Mouse (Mus musculus) myocyte (in vitro differentiated cells): ENCODE data around the gene Pate2. TPM values are rescaled to one million over a fixed set of nuclear protein-coding genes. Genes with fewer than 3 reads are reported as not detected.

Experiments used
- H3K27me3 ChIP-seq: one replicate; pipeline ENCODE4 v1.6.1; 2011; ENCODE audit not compliant: control insufficient read depth, insufficient read depth, insufficient read length
- H3K36me3 ChIP-seq: one replicate; pipeline ENCODE4 v1.6.1; 2011; ENCODE audit not compliant: control insufficient read depth, insufficient read depth
- H3K4me2 ChIP-seq: one replicate; pipeline ENCODE4 v1.6.1; 2011; ENCODE audit warnings: low read depth, control low read depth
- H3K4me3 ChIP-seq: one replicate; pipeline ENCODE4 v1.5.1; 2011; ENCODE audit warnings: mild to moderate bottlenecking, control low read depth, moderate library complexity
- H3K79me2 ChIP-seq: one replicate; pipeline ENCODE4 v1.6.1; 2011; ENCODE audit not compliant: control insufficient read depth, insufficient read depth
- H3ac ChIP-seq: one replicate; pipeline ENCODE4 v1.6.1; 2011; ENCODE audit not compliant: control insufficient read depth, insufficient read length
- CEBPB ChIP-seq: IDR thresholded peaks from 2 replicates; pipeline ENCODE4 v1.6.1; 2011; ENCODE audit warnings: mild to moderate bottlenecking, moderate library complexity; ENCODE audit not compliant: poor library complexity, insufficient read depth, severe bottlenecking
- E2F4 ChIP-seq: IDR thresholded peaks from one replicate; pipeline ENCODE4 v1.6.1; 2011; ENCODE audit warnings: mild to moderate bottlenecking, control low read depth, moderate library complexity; ENCODE audit not compliant: insufficient read depth
- MAX ChIP-seq: IDR thresholded peaks from one replicate; pipeline ENCODE4 v1.6.1; 2011; ENCODE audit warnings: low read depth, mild to moderate bottlenecking, control low read depth
- MYOD1 ChIP-seq, 3 experiments: IDR thresholded peaks; one replicate each; pipeline ENCODE4 v1.6.1; 2011; ENCODE audit warnings: control low read depth in 2 of 3, low read depth in 2 of 3, mild to moderate bottlenecking in 2 of 3, moderate library complexity in 1 of 3; ENCODE audit not compliant: insufficient read length in 2 of 3, control insufficient read depth in 1 of 3
- MYOG ChIP-seq, 3 experiments: IDR thresholded peaks; one replicate each; pipeline ENCODE4 v1.6.1; 2011; ENCODE audit warnings: control low read depth in 2 of 3, low read depth in 2 of 3, mild to moderate bottlenecking in 2 of 3; ENCODE audit not compliant: insufficient read length in 2 of 3, control insufficient read depth in 1 of 3, insufficient read depth in 1 of 3
- POLR2A ChIP-seq: IDR thresholded peaks from one replicate; pipeline ENCODE4 v1.6.1; 2011; ENCODE audit warnings: low read depth, mild to moderate bottlenecking, control low read depth, moderate library complexity; ENCODE audit not compliant: insufficient read length
- POLR2AphosphoS2 ChIP-seq: IDR thresholded peaks from one replicate; pipeline ENCODE4 v1.6.1; 2011; ENCODE audit warnings: low read depth, control low read depth; ENCODE audit not compliant: insufficient read length
- REST ChIP-seq: IDR thresholded peaks from one replicate; pipeline ENCODE4 v1.6.1; 2011; ENCODE audit warnings: mild to moderate bottlenecking, control low read depth, moderate library complexity; ENCODE audit not compliant: insufficient read depth, insufficient read length
- SRF ChIP-seq: IDR thresholded peaks from one replicate; pipeline ENCODE4 v1.6.1; 2011; ENCODE audit warnings: low read depth; ENCODE audit not compliant: control insufficient read depth, insufficient read length
- TCF12 ChIP-seq: IDR thresholded peaks from one replicate; pipeline ENCODE4 v1.6.1; 2011; ENCODE audit warnings: mild to moderate bottlenecking, control low read depth; ENCODE audit not compliant: poor library complexity, insufficient read depth, severe bottlenecking
- TCF3 ChIP-seq: IDR thresholded peaks from one replicate; pipeline ENCODE4 v1.6.1; 2011; ENCODE audit warnings: low read depth, control low read depth; ENCODE audit not compliant: insufficient read length
- USF1 ChIP-seq: IDR thresholded peaks from one replicate; pipeline ENCODE4 v1.6.1; 2011; ENCODE audit warnings: low read depth, mild to moderate bottlenecking, control low read depth, moderate library complexity
- polyA plus RNA-seq: library from polyadenylated mRNA; unstranded; fragments of >200 nt; fragmentation: generic; extraction: Trizol; gene quantifications from one replicate; pipeline ENCODE4 v1.2.1, GENCODE M21; 2012; ENCODE audit warnings: missing spikeins

Gene Pate2
- polyA plus RNA-seq, 1 experiment = 0.24 TPM

DNA sequence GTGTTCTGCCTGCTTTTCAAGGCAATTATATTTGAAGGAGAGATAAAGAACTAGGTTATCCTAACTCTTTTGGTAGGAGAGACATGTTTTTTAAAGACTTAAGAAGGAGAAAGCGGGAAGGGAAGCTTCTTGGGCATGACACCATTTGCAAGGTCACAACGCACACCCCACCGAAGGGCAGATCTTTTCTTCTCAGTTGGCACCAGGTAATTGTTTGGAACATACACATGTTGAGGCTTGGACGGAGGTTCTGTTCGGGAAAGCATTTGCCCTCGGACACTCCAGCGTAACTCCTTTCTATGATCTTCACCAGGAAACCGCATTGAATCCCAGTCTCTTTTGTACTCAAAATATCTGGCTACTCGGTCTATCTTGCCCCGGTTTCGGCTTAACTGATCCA lies 9.0 kb upstream of the Pate2 start:
- no peak overlapping the region for H3ac ChIP-seq
- H3K36me3 ChIP-seq = peaks cover 44% of the 10 kb centered on the region
- no peak overlapping the region for H3K4me3 ChIP-seq
- H3K27me3 ChIP-seq = peaks cover 16% of the 10 kb centered on the region
- H3K4me2 ChIP-seq = no peak overlapping the region
- H3K79me2 ChIP-seq = peaks cover 66% of the 10 kb centered on the region
- TF ChIP-seq USF1 (no peak), CEBPB (no peak), SRF (no peak), E2F4 (no peak), REST (no peak), MYOD1 (IDR thresholded peaks at IDR 0.05; ENCODE audit: control insufficient read depth in 1 of 3, insufficient read length in 2 of 3, low read depth in 2 of 3) (no peak), POLR2AphosphoS2 (no peak), MYOG (IDR thresholded peaks at IDR 0.05; ENCODE audit: control insufficient read depth in 1 of 3, insufficient read depth in 1 of 3, insufficient read length in 2 of 3, low read depth in 2 of 3) (no peak), TCF3 (no peak), MAX (no peak), POLR2A (no peak), TCF12 (no peak)

GRCm38 (mm10) chr9:35561583-35561982 lies 8.5 kb upstream of the Pate2 start:
- H3K79me2 ChIP-seq = peaks cover 66% of the 10 kb centered on the region
- no peak overlapping the region for H3ac ChIP-seq
- no peak overlapping the region for H3K4me2 ChIP-seq
- H3K36me3 ChIP-seq = peaks cover 50% of the 10 kb centered on the region
- H3K27me3 ChIP-seq = peaks cover 15% of the 10 kb centered on the region
- TF ChIP-seq E2F4 (no peak), REST (no peak), POLR2AphosphoS2 (no peak), TCF12 (no peak)
- H3K4me3 ChIP-seq = no peak overlapping the region

- Histone ChIP-seq H3K4me3 (no peak overlapping the region), H3ac (no peak overlapping the region), H3K27me3 (no peaks in the 10 kb centered on the region), H3K4me2 (no peak overlapping the region), H3K36me3 (peaks cover 64% of the 10 kb centered on the region), H3K79me2 (peaks cover 94% of the 10 kb centered on the region)
- no peak for TF ChIP-seq MAX
- TF ChIP-seq TCF3 = no peak
- TF ChIP-seq USF1 = no peak
- TF ChIP-seq MYOD1 (IDR thresholded peaks at IDR 0.05; ENCODE audit: control insufficient read depth in 1 of 3, insufficient read length in 2 of 3, low read depth in 2 of 3) = no peak
- no peak for TF ChIP-seq E2F4
- TF ChIP-seq TCF12 = no peak
- no peak for TF ChIP-seq REST
- TF ChIP-seq MYOG (IDR thresholded peaks at IDR 0.05; ENCODE audit: control insufficient read depth in 1 of 3, insufficient read depth in 1 of 3, insufficient read length in 2 of 3, low read depth in 2 of 3) = no peak
- TF ChIP-seq POLR2A = no peak
- no peak for TF ChIP-seq SRF
- no peak for TF ChIP-seq POLR2AphosphoS2
- no peak for TF ChIP-seq CEBPB
Measured at GRCm38 (mm10) chr9:35564536-35565240, 5.4 kb upstream of the Pate2 start.

DNA sequence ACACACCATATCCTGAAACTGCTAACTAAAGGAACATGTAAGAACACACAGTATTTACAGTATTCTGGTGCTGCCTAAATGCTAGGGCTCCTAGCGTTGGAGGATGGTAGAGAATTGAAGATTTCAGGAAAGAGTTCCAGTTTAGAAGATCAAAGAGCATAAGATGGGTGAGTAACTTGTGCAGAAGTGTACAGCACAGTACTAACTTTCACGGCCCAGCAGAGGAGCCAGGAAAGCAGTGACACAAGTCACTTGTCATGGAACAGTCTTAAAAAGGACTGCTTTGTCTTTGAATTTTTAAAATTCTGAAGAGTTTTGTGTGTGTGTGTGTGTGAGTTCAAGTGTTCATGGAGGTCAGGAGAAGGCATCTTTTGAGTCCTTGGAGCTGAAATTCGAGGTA lies 2.1 kb upstream of the Pate2 start:
- Histone ChIP-seq H3K4me3 (no peak overlapping the region), H3K36me3 (peaks cover 47% of the 10 kb centered on the region), H3ac (no peak overlapping the region), H3K27me3 (no peaks in the 10 kb centered on the region), H3K79me2 (peaks cover 62% of the 10 kb centered on the region), H3K4me2 (peak overlapping the region; percentile 80)
- TF ChIP-seq E2F4 (no peak), TCF3 (no peak), POLR2AphosphoS2 (no peak), MYOD1 (IDR thresholded peaks at IDR 0.05; ENCODE audit: control insufficient read depth in 1 of 3, insufficient read length in 2 of 3, low read depth in 2 of 3) (no peak), USF1 (no peak), TCF12 (no peak), SRF (no peak), POLR2A (no peak), MYOG (IDR thresholded peaks at IDR 0.05; ENCODE audit: control insufficient read depth in 1 of 3, insufficient read depth in 1 of 3, insufficient read length in 2 of 3, low read depth in 2 of 3) (no peak), MAX (no peak), REST (no peak), CEBPB (no peak)

DNA sequence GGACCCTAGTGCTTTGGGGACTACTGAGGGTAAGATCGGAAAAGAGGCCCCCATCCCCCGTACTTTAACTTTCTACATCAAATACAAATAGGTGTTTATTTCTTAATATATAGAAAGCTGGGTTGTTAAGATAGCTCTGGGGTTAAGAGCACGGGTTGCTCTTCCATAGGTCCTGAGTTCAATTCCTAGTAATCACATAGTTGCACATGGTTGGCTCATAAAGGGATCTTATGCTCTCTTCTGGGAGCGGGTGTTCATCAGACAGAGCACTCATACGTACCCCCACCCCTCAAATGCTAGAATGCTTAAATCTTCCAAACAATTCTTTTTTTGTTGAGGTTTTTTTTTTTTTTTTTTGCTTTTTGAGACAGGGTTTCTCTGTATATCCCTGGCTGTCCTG lies 579 bp downstream of the Pate2 start:
- TF ChIP-seq POLR2AphosphoS2 (no peak), MAX (no peak), POLR2A (no peak), SRF (no peak), MYOG (IDR thresholded peaks at IDR 0.05; ENCODE audit: control insufficient read depth in 1 of 3, insufficient read depth in 1 of 3, insufficient read length in 2 of 3, low read depth in 2 of 3) (no peak), CEBPB (peak; percentile 53; the same call in 1 of the 2 replicates)

More for the DNA sequence above, 579 bp downstream of the Pate2 start:
- Histone ChIP-seq H3K4me3 (peak overlapping the region; percentile 88), H3K79me2 (peaks cover 35% of the 10 kb centered on the region), H3K27me3 (no peaks in the 10 kb centered on the region), H3ac (no peak overlapping the region), H3K4me2 (peak overlapping the region; percentile 84), H3K36me3 (peaks cover 22% of the 10 kb centered on the region)
